Mouse (Mus musculus) liver, adult 2 months (tissue): Measurements from ENCODE around the gene Hivep2.

Experiments
- CTCF ChIP-seq: fragments of 200-500 bp; IDR thresholded peaks from 2 replicates; pipeline ENCODE4 v1.5.1; 2011; ENCODE audit warnings: low read depth, low read length, control low read depth
- POLR2A ChIP-seq: fragments of 200-500 bp; IDR thresholded peaks from 2 replicates; pipeline ENCODE4 v1.6.1; 2011; ENCODE audit warnings: low read length, control low read depth; ENCODE audit not compliant: insufficient read depth; ENCODE audit errors: extremely low read depth

DNA sequence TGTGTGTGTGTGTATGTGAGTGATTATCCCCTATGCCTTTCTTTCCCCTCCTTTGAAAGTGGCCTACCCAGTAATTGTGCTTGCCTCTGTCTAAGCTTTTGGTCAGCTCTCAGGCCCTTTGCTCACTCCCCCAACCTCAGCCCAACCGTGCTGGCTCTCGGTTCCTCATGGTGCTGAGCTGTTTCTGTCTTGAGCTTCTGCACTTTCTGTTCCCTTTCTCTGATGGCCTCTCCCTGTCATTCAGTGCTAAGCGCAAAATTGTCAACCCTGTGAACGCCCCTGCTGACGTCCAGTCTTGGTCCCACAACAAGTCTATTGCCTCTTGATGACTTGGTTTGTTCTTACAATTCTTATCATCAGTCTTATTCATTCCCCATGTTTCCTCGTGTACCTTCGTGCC lies 19.4 kb upstream of the Hivep2 start:
- TF ChIP-seq CTCF (no peak), POLR2A (no peak)
